Mouse (Mus musculus) hindbrain, embryonic 10.5 days (tissue): Measurements from ENCODE around the gene Fam19a5. TPM values are rescaled to one million over a fixed set of nuclear protein-coding genes. Genes with fewer than 3 reads are reported as not detected.
A peak's percentile ranks its signal among the peaks of the same experiment; 100 is the strongest.

ENCODE experiments used
- DNase-seq: peaks from one replicate; pipeline ENCODE4 v3.0.0-alpha.2; 2017; ENCODE audit warnings: low spot score
- H3K27ac ChIP-seq: fragments of 300-500 bp; sonication (generic); 2 replicates; pipeline ENCODE4 v1.5.1; 2016; ENCODE audit warnings: mild to moderate bottlenecking, moderate library complexity
- H3K27me3 ChIP-seq: fragments of 300-500 bp; sonication (generic); 2 replicates; pipeline ENCODE4 v1.6.1; 2016; ENCODE audit warnings: mild to moderate bottlenecking; ENCODE audit not compliant: poor library complexity, insufficient read depth, severe bottlenecking
- H3K36me3 ChIP-seq: fragments of 300-500 bp; sonication (generic); 2 replicates; pipeline ENCODE4 v1.6.1; 2016; ENCODE audit warnings: mild to moderate bottlenecking, moderate library complexity
- H3K4me1 ChIP-seq: fragments of 300-500 bp; sonication (generic); replicated peaks from 2 replicates; pipeline ENCODE4 v1.6.1; 2016; ENCODE audit warnings: mild to moderate bottlenecking
- H3K4me3 ChIP-seq: fragments of 300-500 bp; sonication (generic); 2 replicates; pipeline ENCODE4 v1.5.1; 2016; ENCODE audit warnings: mild to moderate bottlenecking, moderate library complexity
- H3K9me3 ChIP-seq: fragments of 300-500 bp; sonication (generic); 2 replicates; pipeline ENCODE4 v1.6.1; 2016; ENCODE audit warnings: mild to moderate bottlenecking, moderate library complexity
- WGBS: fragments of 180-500 bp; shearing (Covaris S2); methylation state at CpG from one replicate; pipeline ENCODE4 v1.1.7; 2016; 5-methylcytosine and 5-hydroxymethylcytosine counted together
- polyA plus RNA-seq: library from polyadenylated mRNA; unstranded; fragments of >200 nt; fragmentation: Nextera tagmentation; extraction: Ambion mirVana; gene quantifications from 2 replicates; pipeline ENCODE4 v1.2.1, GENCODE M21; 2016

Fam19a5 gene
- polyA plus RNA-seq, 1 experiment from 2014 or later, result 8.2 TPM

DNA sequence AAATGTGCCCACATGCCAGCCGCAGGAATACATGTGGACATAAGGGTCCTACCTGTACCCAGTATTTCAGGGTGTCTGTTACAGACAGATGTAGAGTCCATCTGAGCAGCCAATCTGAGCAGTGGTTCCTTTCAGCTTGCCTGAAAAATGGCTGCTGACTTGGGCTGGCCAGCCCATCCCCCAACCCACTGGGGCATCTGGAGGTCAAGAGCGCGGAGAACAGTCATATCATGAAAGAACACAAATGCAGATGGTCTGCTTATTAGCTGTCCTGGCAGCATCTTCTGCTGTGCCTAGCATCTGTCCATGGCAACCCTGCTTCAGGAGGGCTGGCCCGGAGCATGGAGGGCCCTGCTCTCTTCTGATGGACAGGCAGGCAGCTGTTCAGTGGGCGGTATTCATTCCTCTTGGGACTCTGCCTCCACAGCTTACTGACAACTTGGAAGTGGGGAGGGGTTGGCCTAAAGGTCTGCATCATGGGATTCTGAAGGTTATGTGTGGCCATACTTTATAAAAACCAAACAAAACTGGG is 179.4 kb downstream of the Fam19a5 start:
- DNase-seq, result peak; percentile 42
- peaks cover 26% of the 10 kb centered on the region for H3K36me3 ChIP-seq
- H3K27ac ChIP-seq, result peak overlapping the region; percentile 29; the same call in 1 of the 2 replicates
- H3K4me1 ChIP-seq, result peaks cover 24% of the 10 kb centered on the region
- H3K9me3 ChIP-seq, result no peaks in the 10 kb centered on the region
- no peaks in the 10 kb centered on the region for H3K27me3 ChIP-seq
- H3K4me3 ChIP-seq, result no peak overlapping the region
- WGBS, result 72% methylated on average over 5 of the region's 5 CpGs

DNA sequence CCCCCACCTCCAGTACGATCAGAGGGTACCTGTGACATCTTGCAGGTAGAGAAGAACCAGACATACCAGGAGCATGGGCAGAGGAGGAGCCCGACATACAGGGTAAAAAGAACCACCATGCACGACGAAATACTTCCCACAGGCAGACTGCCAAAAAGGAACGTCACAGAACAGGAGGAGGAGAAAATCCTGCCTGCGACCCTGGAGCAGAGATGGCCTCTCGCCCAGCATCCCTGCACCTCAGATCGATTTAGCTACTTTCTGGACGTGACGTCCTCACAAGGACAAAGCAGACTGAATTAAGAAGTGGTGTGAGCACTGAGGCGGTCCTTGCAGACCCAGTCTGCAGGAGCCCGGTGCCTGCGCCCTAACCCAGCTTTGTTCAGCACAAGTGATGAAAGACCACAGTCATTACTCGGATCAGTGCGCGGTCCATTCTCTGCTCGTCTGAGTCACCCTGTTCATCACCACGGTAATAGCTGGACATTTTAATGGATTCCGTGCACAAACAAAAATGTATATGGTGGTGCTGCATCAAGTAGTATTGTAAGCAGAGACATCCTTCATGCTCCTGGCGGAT is 182.6 kb downstream of the Fam19a5 start:
- no peak overlapping the region for H3K4me3 ChIP-seq
- no peak overlapping the region for H3K27ac ChIP-seq
- peaks cover 19% of the 10 kb centered on the region; the same call in 1 of the 2 replicates for H3K36me3 ChIP-seq
- WGBS, result 81% methylated on average over 20 of the region's 20 CpGs
- H3K4me1 ChIP-seq, result peaks cover 24% of the 10 kb centered on the region
- no peaks in the 10 kb centered on the region for H3K27me3 ChIP-seq
- no peak for DNase-seq
- no peaks in the 10 kb centered on the region for H3K9me3 ChIP-seq

DNA sequence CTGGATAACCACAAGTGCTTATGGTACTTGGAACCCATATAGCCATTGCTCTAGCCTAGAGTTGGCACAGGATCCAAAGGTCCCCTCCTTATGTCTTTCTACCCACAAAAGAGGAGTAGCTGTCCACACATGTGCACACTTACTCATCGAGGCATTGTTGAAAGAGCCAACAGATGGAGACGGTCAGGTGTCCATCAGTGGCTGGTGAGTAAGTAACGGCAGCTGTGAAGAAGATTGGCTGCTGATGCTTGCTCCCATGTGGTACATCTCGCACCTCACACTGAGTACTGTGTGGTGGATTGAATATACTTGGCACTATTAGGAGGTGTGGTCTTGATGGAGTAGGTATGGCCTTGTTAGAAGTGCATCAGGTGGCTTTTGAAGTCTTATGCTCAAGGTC is 192.2 kb downstream of the Fam19a5 start:
- 0 out of 2 replicates have a peak, but pooled peaks cover 2% of the 10 kb centered on the region for H3K9me3 ChIP-seq
- peaks cover 19% of the 10 kb centered on the region for H3K36me3 ChIP-seq
- no peak overlapping the region for H3K4me3 ChIP-seq
- no peak for DNase-seq
- no peaks in the 10 kb centered on the region for H3K27me3 ChIP-seq
- 92% methylated on average over 4 of the region's 4 CpGs for WGBS
- H3K27ac ChIP-seq, result no peak overlapping the region
- no peaks in the 10 kb centered on the region for H3K4me1 ChIP-seq

- H3K27ac ChIP-seq, result peak overlapping the region; percentile 5; the same call in 1 of the 2 replicates
- H3K4me1 ChIP-seq, result no peaks in the 10 kb centered on the region
- WGBS, result 89% methylated on average over 3 of the region's 3 CpGs
These were observed 211.4 kb downstream of the Fam19a5 start for GRCm38 (mm10) chr15:87755482-87755881.

DNA sequence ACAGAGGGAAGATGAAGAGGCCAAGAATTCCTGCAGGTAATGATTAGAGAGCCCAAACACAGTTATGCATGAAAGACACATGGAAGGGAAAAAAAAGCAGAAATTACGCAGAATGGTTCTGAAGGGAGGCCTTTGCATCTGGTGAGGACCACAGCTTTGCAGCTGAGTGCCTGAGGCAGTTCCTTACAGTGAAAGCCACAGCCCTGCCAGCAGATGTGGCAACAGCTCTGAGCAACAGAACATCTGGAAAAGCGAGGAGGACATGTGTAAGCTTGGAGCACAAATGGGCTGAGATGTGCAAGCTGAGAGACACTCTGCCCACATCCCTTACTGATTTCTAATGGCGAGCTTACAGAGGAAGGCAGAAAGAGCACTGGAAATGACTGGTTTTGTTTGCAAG is 221.8 kb downstream of the Fam19a5 start:
- Histone ChIP-seq H3K36me3 (peaks cover 17% of the 10 kb centered on the region), H3K4me3 (no peak overlapping the region), H3K9me3 (peaks cover 18% of the 10 kb centered on the region; the same call in 1 of the 2 replicates), H3K27ac (no peak overlapping the region), H3K27me3 (no peaks in the 10 kb centered on the region), H3K4me1 (no peaks in the 10 kb centered on the region)
- DNase-seq, result no peak
- WGBS, result 93% methylated on average over 3 of the region's 3 CpGs

More at GRCm38 (mm10) chr15:87755482-87755881, 211.4 kb downstream of the Fam19a5 start:
- no peak for DNase-seq
- Histone ChIP-seq H3K36me3 (peaks cover 23% of the 10 kb centered on the region), H3K27me3 (no peaks in the 10 kb centered on the region), H3K4me3 (no peak overlapping the region), H3K9me3 (no peaks in the 10 kb centered on the region)

- Histone ChIP-seq H3K9me3 (peaks cover under 1% of the 10 kb centered on the region; the same call in 1 of the 2 replicates), H3K27ac (no peak overlapping the region), H3K36me3 (no peaks in the 10 kb centered on the region), H3K4me1 (no peaks in the 10 kb centered on the region), H3K4me3 (no peak overlapping the region), H3K27me3 (no peaks in the 10 kb centered on the region)
- 63% methylated on average over 4 of the region's 4 CpGs for WGBS
- no peak for DNase-seq
These were observed 229.9 kb downstream of the Fam19a5 start for GRCm38 (mm10) chr15:87773955-87774354.

GRCm38 (mm10) chr15:87783331-87783730 is 239.2 kb downstream of the Fam19a5 start:
- H3K4me3 ChIP-seq, result no peak overlapping the region
- no peak overlapping the region for H3K27ac ChIP-seq
- H3K4me1 ChIP-seq, result peaks cover 7% of the 10 kb centered on the region
- DNase-seq, result no peak
- no peaks in the 10 kb centered on the region for H3K36me3 ChIP-seq
- WGBS, result 88% methylated on average over 2 of the region's 2 CpGs
- no peaks in the 10 kb centered on the region for H3K27me3 ChIP-seq
- H3K9me3 ChIP-seq, result no peaks in the 10 kb centered on the region

GRCm38 (mm10) chr15:87789671-87790070 is 245.6 kb downstream of the Fam19a5 start:
- WGBS, result 73% methylated on average over 4 of the region's 4 CpGs

GRCm38 (mm10) chr15:87793661-87794060 is 249.6 kb downstream of the Fam19a5 start:
- Histone ChIP-seq H3K36me3 (no peaks in the 10 kb centered on the region), H3K27ac (no peak overlapping the region), H3K27me3 (no peaks in the 10 kb centered on the region), H3K4me3 (no peak overlapping the region), H3K9me3 (no peaks in the 10 kb centered on the region), H3K4me1 (peaks cover 5% of the 10 kb centered on the region; the same call in 1 of the 2 replicates)
- 88% methylated on average over 3 of the region's 3 CpGs for WGBS
- no peak for DNase-seq

More at GRCm38 (mm10) chr15:87789671-87790070, 245.6 kb downstream of the Fam19a5 start:
- Histone ChIP-seq H3K27ac (no peak overlapping the region), H3K4me1 (peaks cover 7% of the 10 kb centered on the region), H3K27me3 (no peaks in the 10 kb centered on the region), H3K9me3 (no peaks in the 10 kb centered on the region), H3K36me3 (no peaks in the 10 kb centered on the region), H3K4me3 (no peak overlapping the region)
- no peak for DNase-seq

DNA sequence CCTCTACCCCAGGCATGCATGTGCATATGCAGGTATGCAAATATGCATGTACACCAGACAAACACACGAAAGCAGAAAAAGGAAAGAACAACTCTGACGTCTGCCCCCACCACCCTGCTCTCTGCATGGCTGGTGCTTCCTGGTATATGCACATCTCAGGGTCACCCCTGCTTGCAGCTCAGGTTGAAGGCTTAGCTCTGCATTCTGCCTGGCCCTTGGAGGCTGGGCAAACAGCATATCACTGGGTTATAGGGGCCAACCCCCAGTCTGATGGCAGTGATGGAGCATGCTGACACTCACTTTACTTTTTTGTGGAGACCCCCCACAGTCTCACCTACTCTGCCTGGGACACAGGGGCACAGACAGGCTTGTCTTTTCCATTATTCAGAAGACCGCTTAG is 252.5 kb downstream of the Fam19a5 start:
- H3K27ac ChIP-seq, result no peak overlapping the region
- no peak for DNase-seq
- no peaks in the 10 kb centered on the region for H3K36me3 ChIP-seq
- no peaks in the 10 kb centered on the region for H3K27me3 ChIP-seq
- H3K4me3 ChIP-seq, result no peak overlapping the region
- H3K4me1 ChIP-seq, result peaks cover 5% of the 10 kb centered on the region; the same call in 1 of the 2 replicates
- no peaks in the 10 kb centered on the region for H3K9me3 ChIP-seq
- 87% methylated on average over 3 of the region's 3 CpGs for WGBS
